Comparison of ENCODE assay signal across 8 mouse cellular contexts in genomic region chr6:24664867-24665458, GRCm38 (mm10). TPM values are rescaled to one million over a fixed set of nuclear protein-coding genes. Genes with fewer than 3 reads are reported as not detected.
DNase-seq lines count a peak whose midpoint lies in the region; ATAC-seq lines count a peak whose summit lies in the region.

Gene Wasl, minus strand, starts transcription at chr6:24665009.

- peaks cover 7% of the 10 kb centered on the region for H3K4me1 ChIP-seq in forebrain, embryonic 14.5 days (ENCODE audit: control insufficient read depth, insufficient read depth, low read length)
- H3K4me1 ChIP-seq in neural tube, embryonic 15.5 days: peaks cover 16% of the 10 kb centered on the region

- H3K36me3 ChIP-seq in forebrain, embryonic 14.5 days (ENCODE audit: control insufficient read depth, insufficient read depth, low read length): no peaks in the 10 kb centered on the region
- H3K36me3 ChIP-seq in neural tube, embryonic 15.5 days: no peaks in the 10 kb centered on the region

- WGBS in forebrain, embryonic 14.5 days: under 1% methylated on average over 58 of the region's 63 CpGs
- under 1% methylated on average over 63 of the region's 63 CpGs for WGBS in neural tube, embryonic 15.5 days

- H3K9ac ChIP-seq in forebrain, embryonic 14.5 days (ENCODE audit: low read length): peak within 1 kb of the TSS; percentile 96
- peak within 1 kb of the TSS; percentile 93 for H3K9ac ChIP-seq in neural tube, embryonic 15.5 days (replicated peaks)

- peak; percentile 97 for ATAC-seq in forebrain, embryonic 14.5 days
- ATAC-seq in neural tube, embryonic 15.5 days (ENCODE audit: low FRiP score): peak; percentile 99

- peak within 1 kb of the TSS; percentile 92 for H3K4me2 ChIP-seq in forebrain, embryonic 14.5 days (ENCODE audit: low read length)
- H3K4me2 ChIP-seq in neural tube, embryonic 15.5 days: peak within 1 kb of the TSS; percentile 90

- peak within 1 kb of the TSS; percentile 94 for H3K4me3 ChIP-seq in forebrain, embryonic 14.5 days (ENCODE audit: low read depth, low read length)
- peak within 1 kb of the TSS; percentile 95 for H3K4me3 ChIP-seq in neural tube, embryonic 15.5 days (replicated peaks)

- no peaks in the 10 kb centered on the region for H3K9me3 ChIP-seq in forebrain, embryonic 14.5 days (replicated peaks; ENCODE audit: control insufficient read depth, low read length)
- H3K9me3 ChIP-seq in neural tube, embryonic 15.5 days (replicated peaks): no peaks in the 10 kb centered on the region

- peak; percentile 99 for DNase-seq in ES-CJ7 (ENCODE audit: low read depth, low spot score)
- DNase-seq in cerebellum, adult 11 months: peak; percentile 99
- DNase-seq in forebrain, embryonic 14.5 days (ENCODE audit: low spot score): peak; percentile 98
- peak; percentile 99 for DNase-seq in heart, postnatal 14 days
- DNase-seq in layer of hippocampus, adult 11-12 months (ENCODE audit: low spot score): peak; percentile 98
- DNase-seq in lung, adult 18-20 months: peak; percentile 98
- peak; percentile 99 for DNase-seq in testis, postnatal 14 days (ENCODE audit: low spot score)

- peak within 1 kb of the TSS; percentile 97 for H3K27ac ChIP-seq in forebrain, embryonic 14.5 days (ENCODE audit: low read depth, low read length)
- peak within 1 kb of the TSS; percentile 97 for H3K27ac ChIP-seq in neural tube, embryonic 15.5 days (replicated peaks)

- H3K27me3 ChIP-seq in forebrain, embryonic 14.5 days (replicated peaks; ENCODE audit: control insufficient read depth, insufficient read depth, low read length): no peaks in the 10 kb centered on the region
- H3K27me3 ChIP-seq in neural tube, embryonic 15.5 days (replicated peaks): no peaks in the 10 kb centered on the region

- intact Hi-C loops in heart, postnatal 14 days (cut with DNase I): loop anchor here (5.0 kb wide), 1 partner anchor 38 kb away; no protein-coding TSS in a partner anchor

RNA-seq across cellular contexts. Expression of gene Wasl, which starts in this region (rescaled TPM):
- 38.4 and 46.6 TPM in 2 replicates for polyA plus RNA-seq in forebrain, embryonic 14.5 days (2014; fragmentation: Nextera tagmentation; extraction: Ambion mirVana)
- total RNA-seq in heart, postnatal 14 days (2021): 10 to 100 TPM; 30.7 to 32.9 TPM
- 60.5 and 62.4 TPM in 2 replicates for polyA plus RNA-seq in neural tube, embryonic 15.5 days (2015; fragmentation: Nextera tagmentation; extraction: Ambion mirVana)

Comparison
In these comparisons a context has a peak if more than half of its experiments do, and no peak if none do; other contexts are left out.
1. Peak in every context shown above with its lines: DNase-seq, ATAC-seq, H3K4me3 ChIP-seq and H3K27ac ChIP-seq.